Mouse (Mus musculus) midbrain, embryonic 13.5 days (tissue): ENCODE data around the gene 1700061G19Rik. TPM values are rescaled to one million over a fixed set of nuclear protein-coding genes. Genes with fewer than 3 reads are reported as not detected.

ENCODE experiments used
- ATAC-seq: fragments of 200-750 bp; cut with Nextera tagmentation; 2 replicates; pipeline ENCODE4 v1.8.0; 2017; ENCODE audit warnings: mild to moderate bottlenecking, moderate TSS enrichment, moderate library complexity
- H3K27ac ChIP-seq: fragments of 300-500 bp; sonication (generic); 2 replicates; pipeline ENCODE4 v1.5.1; 2015; ENCODE audit warnings: inconsistent platforms, mild to moderate bottlenecking, moderate library complexity
- H3K27me3 ChIP-seq: fragments of 300-500 bp; sonication (generic); 2 replicates; pipeline ENCODE4 v1.6.1; 2015; ENCODE audit warnings: mild to moderate bottlenecking, inconsistent platforms
- H3K36me3 ChIP-seq: fragments of 300-500 bp; sonication (generic); 2 replicates; pipeline ENCODE4 v1.6.1; 2015; ENCODE audit warnings: mild to moderate bottlenecking, inconsistent platforms
- H3K4me1 ChIP-seq: fragments of 300-500 bp; sonication (generic); replicated peaks from 2 replicates; pipeline ENCODE4 v1.6.1; 2015; ENCODE audit warnings: inconsistent platforms
- H3K4me2 ChIP-seq: fragments of 300-500 bp; sonication (generic); replicated peaks from 2 replicates; pipeline ENCODE4 v1.6.1; 2015; ENCODE audit warnings: moderate library complexity, mild to moderate bottlenecking, inconsistent platforms
- H3K4me3 ChIP-seq: fragments of 300-500 bp; sonication (generic); replicated peaks from 2 replicates; pipeline ENCODE4 v1.5.1; 2015; ENCODE audit warnings: mild to moderate bottlenecking, inconsistent platforms
- H3K9ac ChIP-seq: fragments of 300-500 bp; sonication (generic); replicated peaks from 2 replicates; pipeline ENCODE4 v1.6.1; 2015; ENCODE audit warnings: mild to moderate bottlenecking, inconsistent platforms
- H3K9me3 ChIP-seq: fragments of 300-500 bp; sonication (generic); 2 replicates; pipeline ENCODE4 v1.6.1; 2016; ENCODE audit warnings: mild to moderate bottlenecking, inconsistent platforms
- WGBS: fragments of 180-500 bp; shearing (Covaris S2); methylation state at CpG from one replicate; pipeline ENCODE4 v1.1.7; 2015; 5-methylcytosine and 5-hydroxymethylcytosine counted together
- polyA plus RNA-seq: library from polyadenylated mRNA; unstranded; fragments of >200 nt; fragmentation: Nextera tagmentation; extraction: Ambion mirVana; gene quantifications from 2 replicates; pipeline ENCODE4 v1.2.1, GENCODE M21; 2015

The 1700061G19Rik gene
- polyA plus RNA-seq = 0.43 and 0.74 TPM in 2 replicates

DNA sequence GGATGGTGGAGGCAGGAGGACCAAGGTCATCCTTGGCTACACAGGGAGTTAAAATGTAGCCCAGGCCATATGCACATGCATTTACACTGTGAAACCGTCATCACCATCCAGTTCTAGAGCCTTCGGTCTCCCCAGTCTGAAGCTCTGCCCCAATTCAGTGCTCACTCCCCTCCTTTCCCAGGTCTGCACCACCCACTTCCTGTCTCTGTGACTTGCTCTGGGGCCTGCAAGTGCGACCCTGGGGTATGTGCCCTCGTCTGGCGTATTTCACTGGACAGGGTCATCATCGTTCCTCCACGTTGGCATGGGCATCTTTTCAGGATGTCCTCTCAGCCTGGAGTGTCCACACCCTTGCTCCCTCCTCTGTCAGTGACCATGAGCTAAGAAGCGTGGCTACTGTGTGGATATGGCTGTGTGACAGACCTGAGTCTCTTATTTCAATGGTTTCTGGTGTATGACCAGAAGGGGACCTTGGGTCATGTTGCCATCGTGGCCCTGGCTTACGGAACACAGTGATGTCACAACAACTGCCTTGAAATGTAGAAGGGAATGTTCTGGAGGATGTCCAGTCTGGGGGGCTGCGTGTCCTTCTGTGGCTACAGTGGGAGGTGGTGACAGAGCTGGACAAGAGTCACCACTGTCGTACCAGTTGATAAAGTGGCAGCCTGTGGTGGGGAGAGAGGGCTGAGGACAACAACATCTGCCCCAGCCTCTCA, at the start of gene 1700061G19Rik:
Gene 1700061G19Rik, plus strand, starts transcription at position 542 of the 716 bp plus-strand sequence.
- Histone ChIP-seq H3K9me3 (no peaks in the 10 kb centered on the region), H3K4me3 (no peak within 1 kb of the TSS), H3K4me1 (no peaks in the 10 kb centered on the region), H3K4me2 (no peak within 1 kb of the TSS), H3K36me3 (no peaks in the 10 kb centered on the region), H3K27me3 (no peaks in the 10 kb centered on the region), H3K27ac (no peak within 1 kb of the TSS), H3K9ac (no peak within 1 kb of the TSS)
- no peak for ATAC-seq
- WGBS = 89% methylated on average over 12 of the region's 12 CpGs

DNA sequence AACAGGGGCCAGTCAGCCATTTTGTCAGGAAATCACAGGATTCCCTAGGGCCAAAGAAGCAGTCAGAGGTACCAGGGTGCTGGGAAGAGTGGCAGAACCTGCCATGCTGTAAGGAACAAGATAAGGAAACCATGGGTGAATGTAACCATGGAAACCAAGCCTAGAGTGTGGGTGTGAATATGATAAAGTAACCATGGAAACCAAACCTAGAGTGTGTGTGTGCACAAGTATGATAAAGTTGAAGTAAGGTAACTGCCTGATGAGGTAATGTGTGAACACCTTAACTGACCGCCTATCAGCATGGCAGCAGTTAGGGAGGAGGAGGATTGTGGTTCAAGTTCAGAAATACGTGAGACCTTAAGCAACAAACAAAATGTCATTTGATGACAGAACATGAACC, 48.6 kb upstream of the 1700061G19Rik start:
- H3K36me3 ChIP-seq = no peaks in the 10 kb centered on the region
- peaks cover 19% of the 10 kb centered on the region for H3K27me3 ChIP-seq
- no peak overlapping the region for H3K9ac ChIP-seq
- no peak for ATAC-seq
- H3K4me1 ChIP-seq = peaks cover 20% of the 10 kb centered on the region
- H3K4me2 ChIP-seq = no peak overlapping the region
- H3K9me3 ChIP-seq = no peaks in the 10 kb centered on the region
- H3K27ac ChIP-seq = no peak overlapping the region
- WGBS = 90% methylated on average over 2 of the region's 2 CpGs
- H3K4me3 ChIP-seq = no peak overlapping the region

DNA sequence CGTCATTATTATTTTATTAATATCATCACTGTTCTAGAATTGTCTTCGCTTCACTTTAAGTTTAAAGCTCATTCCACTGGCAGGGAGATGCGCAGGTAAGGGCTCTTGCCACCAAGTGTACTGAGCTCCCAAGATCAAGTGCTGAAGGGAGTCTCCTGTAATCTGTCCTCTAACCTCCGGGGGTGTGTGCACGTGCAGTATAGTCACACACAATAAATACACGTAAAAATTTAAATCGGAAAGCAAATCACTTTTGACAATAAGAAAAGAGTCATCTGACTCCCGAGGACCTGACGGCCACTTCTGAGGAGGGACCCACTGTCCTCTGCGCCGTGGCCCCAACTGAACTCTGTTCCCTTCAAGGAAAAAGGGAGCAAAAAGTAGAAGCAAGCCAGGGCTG, 46.1 kb upstream of the 1700061G19Rik start:
- ATAC-seq = no peak
- H3K36me3 ChIP-seq = no peaks in the 10 kb centered on the region
- peak overlapping the region; percentile 60 for H3K4me3 ChIP-seq
- no peak overlapping the region for H3K27ac ChIP-seq
- peak overlapping the region; percentile 58; the same call in 1 of the 2 replicates for H3K9ac ChIP-seq
- H3K9me3 ChIP-seq = no peaks in the 10 kb centered on the region
- WGBS = 27% methylated on average over 11 of the region's 11 CpGs
- H3K27me3 ChIP-seq = peaks cover 23% of the 10 kb centered on the region
- H3K4me2 ChIP-seq = peak overlapping the region; percentile 84
- peaks cover 22% of the 10 kb centered on the region for H3K4me1 ChIP-seq

DNA sequence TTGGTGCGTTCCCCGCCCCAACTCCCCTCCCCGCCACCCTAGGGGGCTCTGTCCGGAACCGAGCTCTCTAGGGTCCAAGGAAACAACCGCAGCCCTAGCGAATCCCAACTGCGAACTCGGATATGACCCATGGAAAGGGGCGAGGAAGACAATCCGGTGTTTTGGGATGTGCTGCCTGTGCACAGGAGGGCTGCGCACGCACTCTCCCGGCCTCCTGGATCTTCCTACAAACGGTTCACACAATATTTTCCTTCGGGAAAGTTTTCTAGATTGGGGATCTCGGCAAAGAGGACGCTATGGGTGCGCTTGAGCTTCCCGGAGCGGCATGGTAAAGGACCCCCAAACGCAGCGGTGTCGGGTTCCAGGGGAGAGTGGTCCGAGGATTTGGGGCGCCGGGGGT, 45.5 kb upstream of the 1700061G19Rik start:
- no peak for ATAC-seq
- Histone ChIP-seq H3K9me3 (no peaks in the 10 kb centered on the region), H3K4me1 (peaks cover 22% of the 10 kb centered on the region), H3K27ac (no peak overlapping the region), H3K4me2 (peak overlapping the region; percentile 84), H3K36me3 (no peaks in the 10 kb centered on the region), H3K4me3 (peak overlapping the region; percentile 60), H3K27me3 (peaks cover 23% of the 10 kb centered on the region), H3K9ac (peak overlapping the region; percentile 58)
- whole genome bisulfite sequencing = under 1% methylated on average over 27 of the region's 27 CpGs

DNA sequence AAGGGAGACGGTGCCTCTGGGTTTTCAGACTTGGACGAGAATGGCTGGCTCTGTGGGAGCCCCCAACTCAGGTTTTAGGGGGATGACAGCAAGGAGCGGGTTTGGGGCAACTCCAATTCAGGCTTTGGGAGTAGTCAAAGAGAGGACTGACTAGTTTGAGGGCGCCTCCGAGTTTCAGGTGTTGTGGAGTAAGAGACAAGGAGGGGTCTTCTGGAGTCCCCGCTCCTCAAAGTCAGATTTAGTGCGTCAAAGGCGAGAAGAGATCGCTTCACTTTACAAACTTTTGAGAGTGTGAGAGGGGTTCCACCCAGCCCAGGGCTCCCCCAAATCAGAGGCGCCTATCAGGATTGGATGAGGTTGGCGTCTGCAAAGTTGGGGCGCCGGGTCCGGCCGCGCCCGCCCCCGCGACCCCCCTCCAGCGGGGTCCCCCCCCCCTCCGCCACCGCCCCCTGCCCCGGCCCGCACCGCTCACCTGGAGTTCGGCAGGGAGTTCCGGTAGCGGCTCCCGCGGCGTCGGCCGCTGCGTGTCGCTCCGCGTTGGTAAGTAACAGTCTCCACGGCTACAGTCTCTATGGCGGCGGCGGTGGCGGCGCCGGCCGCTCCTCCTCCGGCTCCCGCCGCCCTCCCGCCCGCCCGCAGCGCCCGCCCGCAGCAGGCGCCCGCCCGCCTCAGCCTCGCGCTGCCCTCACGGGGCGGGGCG, 44.7 kb upstream of the 1700061G19Rik start, which contains the start of gene Rfx2:
Gene Rfx2, minus strand, starts transcription at position 603 of the 700 bp plus-strand sequence.
- WGBS = under 1% methylated on average over 52 of the region's 62 CpGs
- Histone ChIP-seq H3K9me3 (no peaks in the 10 kb centered on the region), H3K4me1 (peaks cover 22% of the 10 kb centered on the region), H3K4me3 (peak within 1 kb of the TSS; percentile 60), H3K27ac (peak within 1 kb of the TSS; percentile 30; the same call in 1 of the 2 replicates), H3K27me3 (peaks cover 23% of the 10 kb centered on the region), H3K36me3 (no peaks in the 10 kb centered on the region), H3K4me2 (peak within 1 kb of the TSS; percentile 84), H3K9ac (peak within 1 kb of the TSS; percentile 58)
- peak; percentile 89; the same call in 1 of the 2 replicates for ATAC-seq

DNA sequence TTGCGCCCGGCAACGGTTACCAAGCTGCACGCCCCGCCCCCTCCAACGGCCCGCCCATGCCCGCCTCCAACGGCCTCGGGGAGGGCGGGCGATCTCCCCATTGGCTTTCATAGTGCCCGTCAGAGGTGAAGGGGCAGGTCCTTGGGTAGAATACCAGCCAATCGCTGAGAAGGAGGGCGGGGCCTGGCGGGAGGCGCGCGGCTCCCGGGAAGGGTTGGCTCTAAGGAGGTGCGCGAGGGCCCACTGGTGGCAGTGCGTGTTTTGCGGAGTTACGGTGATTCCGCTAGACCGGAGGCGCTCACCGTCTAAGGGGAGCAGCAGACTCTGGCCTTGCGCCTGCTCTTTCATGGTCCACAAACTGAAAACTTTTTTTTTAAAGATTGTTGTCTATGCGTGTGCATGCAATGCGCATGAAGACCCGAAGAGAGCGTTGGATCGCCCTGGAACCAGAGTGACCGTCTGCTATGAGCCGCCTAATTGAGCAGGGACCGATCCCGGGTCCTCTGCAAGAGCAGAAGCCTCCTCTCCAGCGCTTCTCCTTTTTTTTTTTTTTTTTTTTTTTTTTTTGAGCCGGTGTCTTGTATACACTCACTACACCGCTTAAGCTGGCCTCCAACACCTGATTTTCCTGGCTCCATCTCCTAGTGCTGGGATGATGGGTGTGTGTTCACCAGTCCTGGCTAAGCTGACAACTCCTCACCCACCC, 44.0 kb upstream of the 1700061G19Rik start:
- peaks cover 23% of the 10 kb centered on the region for H3K27me3 ChIP-seq
- H3K27ac ChIP-seq = no peak overlapping the region
- no peaks in the 10 kb centered on the region for H3K36me3 ChIP-seq
- peak overlapping the region; percentile 84 for H3K4me2 ChIP-seq
- H3K4me1 ChIP-seq = peaks cover 22% of the 10 kb centered on the region
- ATAC-seq = peak; percentile 99
- peak overlapping the region; percentile 60 for H3K4me3 ChIP-seq
- no peaks in the 10 kb centered on the region for H3K9me3 ChIP-seq
- 2% methylated on average over 42 of the region's 42 CpGs for WGBS
- peak overlapping the region; percentile 58 for H3K9ac ChIP-seq

DNA sequence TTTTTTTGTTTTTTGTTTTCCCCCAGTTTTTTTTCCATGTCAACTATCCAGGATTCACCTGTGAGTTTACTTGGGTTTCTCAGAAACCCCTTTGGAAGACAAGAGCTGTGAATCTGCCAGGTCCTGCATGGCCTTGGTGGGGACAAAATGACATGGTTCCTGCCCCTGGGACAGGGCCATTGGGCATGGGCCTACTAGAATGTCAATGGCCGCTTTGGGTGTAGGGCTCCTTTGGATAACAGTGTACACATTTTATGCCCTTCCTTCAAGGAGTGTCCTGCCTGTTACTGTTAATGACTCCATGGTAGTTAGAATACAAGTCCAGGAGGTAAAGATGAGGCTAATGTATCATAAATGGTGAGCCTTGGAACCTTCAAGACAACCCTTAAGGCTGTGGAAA, 42.4 kb upstream of the 1700061G19Rik start:
- ATAC-seq = no peak

DNA sequence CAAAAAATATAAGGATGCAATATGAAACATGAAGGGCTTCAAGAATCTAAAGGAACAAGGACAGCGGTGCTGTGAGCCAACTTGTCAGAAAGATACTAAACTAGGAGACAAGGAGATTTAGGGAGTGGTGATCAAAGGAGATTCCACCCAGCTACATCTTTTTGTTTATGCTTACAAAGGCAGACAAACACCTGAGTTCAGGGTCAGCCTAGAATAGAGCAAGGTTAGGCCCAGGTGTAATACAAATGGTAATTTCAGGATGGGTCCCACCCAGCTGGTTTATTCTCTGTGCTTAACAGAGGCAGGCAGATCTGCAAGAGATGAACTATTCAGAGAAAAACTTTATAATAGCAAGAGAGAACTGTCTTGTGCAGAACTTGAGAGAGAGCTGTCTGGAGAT, 41.9 kb upstream of the 1700061G19Rik start:
- Histone ChIP-seq H3K4me2 (no peak overlapping the region), H3K9ac (no peak overlapping the region), H3K4me3 (no peak overlapping the region), H3K27me3 (peaks cover 24% of the 10 kb centered on the region), H3K4me1 (peaks cover 22% of the 10 kb centered on the region), H3K9me3 (no peaks in the 10 kb centered on the region), H3K36me3 (no peaks in the 10 kb centered on the region), H3K27ac (no peak overlapping the region)
- ATAC-seq = no peak
- 94% methylated on average over 1 of the region's 1 CpGs for WGBS

More for the DNA sequence above, 42.4 kb upstream of the 1700061G19Rik start:
- 81% methylated on average over 1 of the region's 1 CpGs for WGBS
- H3K9me3 ChIP-seq = no peaks in the 10 kb centered on the region
- H3K36me3 ChIP-seq = no peaks in the 10 kb centered on the region
- peaks cover 27% of the 10 kb centered on the region for H3K27me3 ChIP-seq
- peaks cover 22% of the 10 kb centered on the region for H3K4me1 ChIP-seq
- H3K27ac ChIP-seq = no peak overlapping the region
- H3K4me2 ChIP-seq = no peak overlapping the region
- H3K9ac ChIP-seq = no peak overlapping the region
- no peak overlapping the region for H3K4me3 ChIP-seq

DNA sequence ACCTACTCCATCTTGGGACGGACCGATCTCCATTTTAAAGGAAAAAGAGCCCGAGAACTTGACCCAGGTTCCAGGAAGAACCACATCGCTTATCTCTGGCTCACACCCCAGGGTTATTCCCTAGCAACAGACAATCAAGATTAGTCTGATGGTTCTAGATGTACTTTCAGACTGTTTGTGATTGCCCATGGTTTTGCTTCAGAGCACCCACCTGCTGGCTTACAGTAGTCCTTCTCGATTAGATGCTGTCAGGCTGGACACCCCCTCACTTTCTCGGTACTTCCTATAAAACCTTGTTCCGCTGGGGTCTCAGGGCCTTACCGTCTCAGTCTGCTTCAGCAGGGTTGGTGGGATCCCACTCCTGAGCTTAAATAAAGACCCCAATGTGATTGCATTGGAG, 38.9 kb upstream of the 1700061G19Rik start:
- no peaks in the 10 kb centered on the region for H3K9me3 ChIP-seq
- no peak overlapping the region for H3K9ac ChIP-seq
- H3K4me3 ChIP-seq = no peak overlapping the region
- peaks cover 5% of the 10 kb centered on the region; the same call in 1 of the 2 replicates for H3K4me1 ChIP-seq
- H3K27me3 ChIP-seq = peaks cover 10% of the 10 kb centered on the region; the same call in 1 of the 2 replicates
- no peak overlapping the region for H3K27ac ChIP-seq
- H3K36me3 ChIP-seq = no peaks in the 10 kb centered on the region
- no peak overlapping the region for H3K4me2 ChIP-seq
- ATAC-seq = no peak
- 94% methylated on average over 8 of the region's 8 CpGs for WGBS

DNA sequence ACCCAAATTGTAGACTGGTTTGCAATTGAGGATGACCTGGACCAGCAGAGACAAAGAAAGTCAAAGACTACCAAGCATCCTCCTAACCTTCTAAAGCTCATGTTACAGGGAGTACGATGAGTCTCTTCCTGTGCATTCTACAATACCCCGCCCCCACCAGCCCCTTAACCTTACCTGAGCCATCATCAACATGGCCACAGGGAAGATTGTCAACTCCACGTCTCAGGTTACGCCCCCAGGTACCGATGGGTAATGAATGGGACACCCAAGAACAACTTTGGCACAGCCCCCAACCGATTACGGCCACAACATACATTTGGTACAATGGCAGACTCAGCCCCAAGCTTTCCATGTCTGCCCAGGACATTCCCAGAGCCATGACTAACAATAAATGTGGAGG, 34.8 kb upstream of the 1700061G19Rik start:
- Histone ChIP-seq H3K4me3 (no peak overlapping the region), H3K9ac (no peak overlapping the region), H3K27me3 (0 out of 2 replicates have a peak, but pooled peaks cover 6% of the 10 kb centered on the region), H3K4me1 (no peaks in the 10 kb centered on the region), H3K9me3 (no peaks in the 10 kb centered on the region), H3K4me2 (no peak overlapping the region), H3K27ac (no peak overlapping the region), H3K36me3 (no peaks in the 10 kb centered on the region)
- ATAC-seq = no peak
- 87% methylated on average over 7 of the region's 7 CpGs for WGBS

DNA sequence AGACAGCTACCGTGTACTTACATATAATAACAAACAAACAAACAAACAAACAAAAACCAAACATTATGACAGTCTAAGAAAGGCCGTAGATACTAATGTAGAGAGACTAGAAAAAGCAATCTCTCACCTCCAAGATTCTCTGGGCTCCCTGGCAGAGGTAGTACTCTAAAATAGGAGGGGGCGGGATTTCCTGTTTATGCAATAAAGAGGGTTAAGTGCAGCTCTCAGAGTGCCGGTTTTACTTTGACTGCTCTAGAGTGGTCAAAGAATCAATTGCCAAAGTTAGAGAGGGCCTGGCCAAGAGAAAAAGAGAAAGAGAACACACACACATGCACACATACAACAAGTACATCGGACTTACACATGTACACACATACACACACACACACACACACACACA, 33.1 kb upstream of the 1700061G19Rik start:
- H3K27me3 ChIP-seq = 0 out of 2 replicates have a peak, but pooled peaks cover 6% of the 10 kb centered on the region
- H3K4me2 ChIP-seq = no peak overlapping the region
- WGBS = 88% methylated on average over 5 of the region's 5 CpGs
- H3K36me3 ChIP-seq = no peaks in the 10 kb centered on the region
- H3K27ac ChIP-seq = no peak overlapping the region
- no peaks in the 10 kb centered on the region for H3K9me3 ChIP-seq
- no peak for ATAC-seq
- H3K4me3 ChIP-seq = no peak overlapping the region
- H3K4me1 ChIP-seq = no peaks in the 10 kb centered on the region
- H3K9ac ChIP-seq = no peak overlapping the region

DNA sequence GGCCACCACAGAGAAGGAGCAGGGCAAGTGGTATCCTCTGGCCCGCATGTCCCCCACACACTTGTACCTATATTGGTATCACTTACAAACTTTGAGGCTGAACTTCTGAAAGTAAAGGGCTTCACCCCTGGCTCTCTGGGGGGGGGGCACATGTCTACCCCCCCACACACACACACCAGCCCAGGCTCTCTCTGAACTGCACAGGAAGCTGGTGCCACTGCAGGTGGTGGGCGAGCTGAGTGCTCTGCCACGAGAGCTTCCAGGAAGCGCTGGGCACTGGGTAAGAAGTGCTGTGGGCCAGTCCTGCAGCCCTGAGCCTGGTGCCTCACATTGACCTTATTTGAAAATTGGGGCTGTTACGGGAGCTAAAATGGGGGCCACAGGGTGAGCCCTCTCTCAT, 31.6 kb upstream of the 1700061G19Rik start:
- H3K9me3 ChIP-seq = no peaks in the 10 kb centered on the region
- ATAC-seq = no peak
- H3K36me3 ChIP-seq = no peaks in the 10 kb centered on the region
- H3K27ac ChIP-seq = no peak overlapping the region
- WGBS = 86% methylated on average over 5 of the region's 5 CpGs
- H3K4me1 ChIP-seq = no peaks in the 10 kb centered on the region
- no peak overlapping the region for H3K4me2 ChIP-seq
- no peaks in the 10 kb centered on the region for H3K27me3 ChIP-seq
- H3K4me3 ChIP-seq = no peak overlapping the region
- H3K9ac ChIP-seq = no peak overlapping the region
